11 mouse cellular contexts compared by ENCODE assay signal in genomic region chr16:12608259-12608658, GRCm38 (mm10).
DNase-seq lines count a peak whose midpoint lies in the region; ATAC-seq and TF ChIP-seq lines count a peak whose summit lies in the region.
"Had no signal": no experiment of that assay in that cellular context is flagged by ENCODE, and none has a peak within 500 bp of the region (broad histone marks: within the 10 kb centered on the region; RNA-seq: fewer than 3 reads in every experiment).

No protein-coding gene starts in this region.

- no peak overlapping the region for H3K9ac ChIP-seq in kidney, postnatal 0 days (ENCODE audit: low read depth, low read length)
- no peak overlapping the region for H3K9ac ChIP-seq in forebrain, embryonic 12.5 days
- H3K9ac ChIP-seq in midbrain, postnatal 0 days (replicated peaks; ENCODE audit: low read length, poor library complexity, severe bottlenecking), result no peak overlapping the region
- H3K9ac ChIP-seq: liver, embryonic 12.5 days had no signal

- no peak overlapping the region for H3K4me3 ChIP-seq in kidney, postnatal 0 days (replicated peaks; ENCODE audit: low read depth, low read length)
- H3K4me3 ChIP-seq in embryonic facial prominence, embryonic 10.5 days, result no peak overlapping the region
- no peak overlapping the region for H3K4me3 ChIP-seq in forebrain, embryonic 12.5 days (replicated peaks)
- H3K4me3 ChIP-seq in midbrain, postnatal 0 days (ENCODE audit: low read depth, low read length), result no peak overlapping the region
- H3K4me3 ChIP-seq: liver, embryonic 12.5 days had no signal

- no peaks in the 10 kb centered on the region for H3K4me1 ChIP-seq in kidney, postnatal 0 days (replicated peaks; ENCODE audit: insufficient read depth, low read length)
- H3K4me1 ChIP-seq in embryonic facial prominence, embryonic 10.5 days, result no peaks in the 10 kb centered on the region; the same call in 1 of the 2 replicates
- H3K4me1 ChIP-seq in forebrain, embryonic 12.5 days, result no peaks in the 10 kb centered on the region
- no peaks in the 10 kb centered on the region for H3K4me1 ChIP-seq in midbrain, postnatal 0 days (ENCODE audit: insufficient read depth, low read length)
- H3K4me1 ChIP-seq: liver, embryonic 12.5 days had no signal

- H3K27ac ChIP-seq in kidney, postnatal 0 days, result no peak overlapping the region
- no peak overlapping the region for H3K27ac ChIP-seq in embryonic facial prominence, embryonic 10.5 days (replicated peaks)
- no peak overlapping the region for H3K27ac ChIP-seq in forebrain, embryonic 12.5 days
- no peak overlapping the region for H3K27ac ChIP-seq in midbrain, postnatal 0 days (ENCODE audit: low read depth, low read length)
- H3K27ac ChIP-seq: liver, embryonic 12.5 days had no signal

- H3K36me3 ChIP-seq in kidney, postnatal 0 days (ENCODE audit: insufficient read depth, low read length), result no peaks in the 10 kb centered on the region
- no peaks in the 10 kb centered on the region for H3K36me3 ChIP-seq in embryonic facial prominence, embryonic 10.5 days (replicated peaks)
- no peaks in the 10 kb centered on the region for H3K36me3 ChIP-seq in forebrain, embryonic 12.5 days (replicated peaks)
- no peaks in the 10 kb centered on the region for H3K36me3 ChIP-seq in midbrain, postnatal 0 days (ENCODE audit: insufficient read depth, low read length)
- H3K36me3 ChIP-seq: liver, embryonic 12.5 days had no signal

- TF ChIP-seq CTCF in kidney, postnatal 0 days (IDR thresholded peaks at IDR 0.05; ENCODE audit: low read depth), result no peak
- no peak for TF ChIP-seq CTCF in midbrain, postnatal 0 days (IDR thresholded peaks at IDR 0.05)

- 49% methylated on average over 6 of the region's 6 CpGs for WGBS in kidney, postnatal 0 days
- 40% methylated on average over 6 of the region's 6 CpGs for WGBS in embryonic facial prominence, embryonic 10.5 days
- 70% methylated on average over 6 of the region's 6 CpGs for WGBS in forebrain, embryonic 12.5 days
- WGBS in midbrain, postnatal 0 days, result 72% methylated on average over 6 of the region's 6 CpGs

- ATAC-seq in kidney, postnatal 0 days (replicated peaks; ENCODE audit: low FRiP score, low read depth), result no peak
- no peak for ATAC-seq in forebrain, embryonic 12.5 days (ENCODE audit: low FRiP score)
- no peak for ATAC-seq in midbrain, postnatal 0 days (ENCODE audit: low FRiP score)
- ATAC-seq: liver, embryonic 12.5 days had no signal

- H3K4me2 ChIP-seq in kidney, postnatal 0 days (ENCODE audit: low read length), result no peak overlapping the region
- H3K4me2 ChIP-seq in forebrain, embryonic 12.5 days, result no peak overlapping the region
- no peak overlapping the region for H3K4me2 ChIP-seq in midbrain, postnatal 0 days (ENCODE audit: low read depth, low read length, poor library complexity, severe bottlenecking)
- H3K4me2 ChIP-seq: liver, embryonic 12.5 days had no signal

- no peaks in the 10 kb centered on the region for H3K27me3 ChIP-seq in kidney, postnatal 0 days (ENCODE audit: insufficient read depth, low read length)
- H3K27me3 ChIP-seq in embryonic facial prominence, embryonic 10.5 days (replicated peaks; ENCODE audit: low read depth, poor library complexity, severe bottlenecking), result no peaks in the 10 kb centered on the region
- H3K27me3 ChIP-seq in forebrain, embryonic 12.5 days, result no peaks in the 10 kb centered on the region
- no peaks in the 10 kb centered on the region for H3K27me3 ChIP-seq in midbrain, postnatal 0 days (ENCODE audit: insufficient read depth, low read length)
- H3K27me3 ChIP-seq: liver, embryonic 12.5 days had no signal

- DNase-seq in kidney, postnatal 0 days (ENCODE audit: low spot score), result peak; percentile 77
- no peak for DNase-seq in kidney, adult 18-20 months
- DNase-seq in ovary, postnatal 14 days (ENCODE audit: low spot score), result peak; percentile 15
- no peak for DNase-seq in ovary, postnatal 36 days (ENCODE audit: low spot score)
- peak; percentile 37 for DNase-seq in embryonic facial prominence, embryonic 10.5 days (ENCODE audit: low spot score)
- no peak for DNase-seq in midbrain, postnatal 0 days (ENCODE audit: low spot score)
- DNase-seq in right cerebral cortex, postnatal 4 days, result no peak
- DNase-seq: cerebellum, postnatal 14 days; thymus, postnatal 14 days had no signal

- no peaks in the 10 kb centered on the region for H3K9me3 ChIP-seq in kidney, postnatal 0 days (replicated peaks; ENCODE audit: low read length)
- H3K9me3 ChIP-seq in embryonic facial prominence, embryonic 10.5 days, result no peaks in the 10 kb centered on the region
- no peaks in the 10 kb centered on the region for H3K9me3 ChIP-seq in forebrain, embryonic 12.5 days
- H3K9me3 ChIP-seq in midbrain, postnatal 0 days (ENCODE audit: low read length), result no peaks in the 10 kb centered on the region
- H3K9me3 ChIP-seq: liver, embryonic 12.5 days had no signal

Comparison
In these comparisons a context has a peak if more than half of its experiments do, and no peak if none do; other contexts are left out.
1. DNase-seq: peak in kidney, postnatal 0 days (single experiment), ovary, postnatal 14 days (single experiment) and embryonic facial prominence, embryonic 10.5 days (single experiment); none in kidney, adult 18-20 months (single experiment), ovary, postnatal 36 days (single experiment), midbrain, postnatal 0 days (single experiment) and right cerebral cortex, postnatal 4 days (single experiment).